Mouse (Mus musculus) CD4-positive, CD25-positive, alpha-beta regulatory T cell, adult 4 months (primary cell): ENCODE data around the gene AC134908.4. TPM values are rescaled to one million over a fixed set of nuclear protein-coding genes. Genes with fewer than 3 reads are reported as not detected.
"Not testable (repeated sequence)": the region's sequence is repeated elsewhere in the genome, so short reads cannot be mapped to it uniquely, and the experiment has no call there.

Experiments used
- ATAC-seq: one replicate; pipeline ENCODE4 v1.8.0; 2017
- polyA plus RNA-seq, 2 experiments: library from polyadenylated mRNA; unstranded; fragments of 100-300 nt; shearing (Covaris generic); gene quantifications; one replicate each; pipeline ENCODE4 v1.2.1; 2017

The AC134908.4 gene
- polyA plus RNA-seq, 2 experiments from 2014 or later: not detected

GRCm38 (mm10) chr17:25830806-25831431 lies 35.5 kb upstream of the AC134908.4 start:
- no peak for ATAC-seq

- no peak for ATAC-seq
Measured at GRCm38 (mm10) chr17:25830200-25830753, 34.8 kb upstream of the AC134908.4 start.

GRCm38 (mm10) chr17:25829558-25830017 lies 34.1 kb upstream of the AC134908.4 start:
- no peak for ATAC-seq

GRCm38 (mm10) chr17:25828712-25829557 lies 33.5 kb upstream of the AC134908.4 start, which contains the start of gene Jmjd8:
TSS of gene Jmjd8 (plus strand) at chr17:25828867.
- peak; percentile 70 for ATAC-seq

- no peak for ATAC-seq
Measured at GRCm38 (mm10) chr17:25828223-25828594, 32.8 kb upstream of the AC134908.4 start.

GRCm38 (mm10) chr17:25827546-25828222 lies 32.2 kb upstream of the AC134908.4 start:
- ATAC-seq: no peak

- ATAC-seq: no peak
Measured at GRCm38 (mm10) chr17:25827011-25827410, 31.6 kb upstream of the AC134908.4 start.

- ATAC-seq: no peak
Measured at GRCm38 (mm10) chr17:25825984-25826570, 30.6 kb upstream of the AC134908.4 start.

GRCm38 (mm10) chr17:25825311-25825710 lies 29.9 kb upstream of the AC134908.4 start:
- ATAC-seq: no peak

- no peak for ATAC-seq
Measured at GRCm38 (mm10) chr17:25824362-25825142, 29.1 kb upstream of the AC134908.4 start.

- peak; percentile 99 for ATAC-seq
Measured at GRCm38 (mm10) chr17:25823452-25823851, 28.0 kb upstream of the AC134908.4 start, which contains the start of gene Wdr24. TSS of gene Wdr24 (plus strand) at chr17:25823627.

GRCm38 (mm10) chr17:25818851-25819780 lies 23.7 kb upstream of the AC134908.4 start:
- ATAC-seq: no peak

GRCm38 (mm10) chr17:25817662-25818061 lies 22.2 kb upstream of the AC134908.4 start:
- no peak for ATAC-seq

GRCm38 (mm10) chr17:25813471-25813870 lies 18.0 kb upstream of the AC134908.4 start:
- peak; percentile 45 for ATAC-seq

GRCm38 (mm10) chr17:25810890-25811289 lies 15.4 kb upstream of the AC134908.4 start:
- ATAC-seq: no peak

- no peak for ATAC-seq
Measured at GRCm38 (mm10) chr17:25809606-25810340, 14.3 kb upstream of the AC134908.4 start.

GRCm38 (mm10) chr17:25808789-25809605 lies 13.5 kb upstream of the AC134908.4 start, which contains the start of gene Fbxl16:
TSS of gene Fbxl16 (plus strand) at chr17:25809085.
- ATAC-seq: no peak

- no peak for ATAC-seq
Measured at GRCm38 (mm10) chr17:25808028-25808427, 12.6 kb upstream of the AC134908.4 start.

- not testable (repeated sequence) for ATAC-seq
Measured at GRCm38 (mm10) chr17:25807452-25807851, 12.0 kb upstream of the AC134908.4 start.
